ENCODE assay signal across 24 mouse cellular contexts in the genomic region with DNA sequence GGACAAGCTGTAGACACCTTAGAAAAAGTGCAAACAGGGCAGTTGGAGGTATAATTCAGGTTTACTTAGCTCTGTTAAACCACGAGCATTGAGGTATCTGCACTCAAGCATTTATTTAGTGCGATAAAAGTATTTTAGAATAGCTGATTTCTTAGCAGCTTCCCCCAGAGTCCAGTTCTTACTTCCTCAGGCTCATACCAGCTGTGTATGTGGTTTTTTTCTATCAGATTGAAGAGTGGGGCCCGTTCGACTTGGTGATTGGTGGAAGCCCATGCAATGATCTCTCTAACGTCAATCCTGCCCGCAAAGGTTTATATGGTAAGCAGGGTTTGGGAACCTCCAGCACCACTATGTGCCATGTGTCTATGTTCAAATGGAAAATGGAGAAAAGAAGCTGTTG. TPM values are rescaled to one million over a fixed set of nuclear protein-coding genes. Genes with fewer than 3 reads are reported as not detected.
DNase-seq lines count a peak whose midpoint lies in the region; ATAC-seq and TF ChIP-seq lines count a peak whose summit lies in the region.
"Had no signal": no experiment of that assay in that cellular context is flagged by ENCODE, and none has a peak within 500 bp of the region (broad histone marks: within the 10 kb centered on the region; RNA-seq: fewer than 3 reads in every experiment).

No protein-coding gene starts in this region.

- H3K27me3 ChIP-seq in testis, adult 2 months (ENCODE audit: control insufficient read depth, insufficient read depth, low read length) = no peaks in the 10 kb centered on the region
- H3K27me3 ChIP-seq: CH12.LX; embryonic facial prominence, embryonic 12.5 days; forebrain, embryonic 13.5 days; forebrain, embryonic 15.5 days had no signal

- no peaks in the 10 kb centered on the region; the same call in 1 of the 2 replicates for H3K36me3 ChIP-seq in testis, adult 2 months (ENCODE audit: control insufficient read depth, insufficient read depth, low read length)
- H3K36me3 ChIP-seq: forebrain, embryonic 15.5 days had no signal

- DNase-seq in testis, postnatal 14 days (ENCODE audit: low spot score) = no peak
- DNase-seq in embryo, embryonic 11 days = no peak
- no peak for DNase-seq in adrenal gland, postnatal 4 days (ENCODE audit: low spot score in 2 of 2)
- DNase-seq: adrenal gland, adult 2 months; adrenal gland, postnatal 10 days; adrenal gland, postnatal 25 days; B cell, adult 2 months; cerebellum, adult 11-12 months; cerebellum, adult 2 months; cerebellum, adult 9-10 months; cerebellum, postnatal 10 days; cerebellum, postnatal 25 days; forebrain, postnatal 0 days had no signal

- peak overlapping the region; percentile 80 for H3K4me3 ChIP-seq in testis, adult 2 months (ENCODE audit: control insufficient read depth, low read depth, low read length)
- H3K4me3 ChIP-seq: embryonic facial prominence, embryonic 10.5 days; embryonic facial prominence, embryonic 12.5 days; forebrain, embryonic 13.5 days; forebrain, embryonic 15.5 days had no signal

- TF ChIP-seq POLR2A in testis, adult 2 months (IDR thresholded peaks at IDR 0.05; ENCODE audit: control insufficient read depth, low read depth, low read length) = no peak

- no peak for TF ChIP-seq CTCF in testis, adult 2 months (IDR thresholded peaks at IDR 0.05; ENCODE audit: control insufficient read depth, insufficient read depth, insufficient replicate concordance, low read depth, low read length)

- peak; percentile 49 for ATAC-seq in megakaryocyte progenitor cell, adult 5-6 weeks (replicated peaks; ENCODE audit: poor library complexity)
- ATAC-seq: CD4-positive, CD25-positive, alpha-beta regulatory T cell, adult 4 months; forebrain, embryonic 13.5 days; forebrain, embryonic 15.5 days; forebrain, postnatal 0 days had no signal

- H3K4me1 ChIP-seq in testis, adult 2 months (ENCODE audit: control insufficient read depth, insufficient read depth, low read length) = no peaks in the 10 kb centered on the region
- H3K4me1 ChIP-seq: embryonic facial prominence, embryonic 10.5 days; embryonic facial prominence, embryonic 12.5 days; forebrain, embryonic 13.5 days; forebrain, embryonic 15.5 days had no signal

- H3K27ac ChIP-seq in testis, adult 2 months (ENCODE audit: control insufficient read depth, insufficient read depth, low read depth, low read length) = no peak overlapping the region
- H3K27ac ChIP-seq: embryonic facial prominence, embryonic 10.5 days; embryonic facial prominence, embryonic 12.5 days; forebrain, embryonic 13.5 days; forebrain, embryonic 15.5 days had no signal

RNA-seq across cellular contexts. Expression of a gene that starts 19.5 kb away (rescaled TPM):
- 1.1 and 1.2 TPM in 2 replicates for polyA plus RNA-seq in testis, adult 2 months (2012; rRNA removed)
- 0.07 and 0.22 TPM in 2 replicates for total RNA-seq in megakaryocyte progenitor cell, adult 5-6 weeks (2015)
- total RNA-seq in megakaryocyte progenitor cell, adult 5-6 weeks (2017) = 0.20 TPM in 1 of 2 replicates, not detected in the other
- total RNA-seq in adrenal gland, postnatal 4 days (2021) = not detected
- total RNA-seq: adrenal gland, adult 2 months; adrenal gland, postnatal 10 days; adrenal gland, postnatal 25 days; forebrain, postnatal 0 days; G1E had no signal
- polyA plus RNA-seq: CD4-positive, CD25-positive, alpha-beta regulatory T cell, adult 4 months; embryonic facial prominence, embryonic 10.5 days; embryonic facial prominence, embryonic 12.5 days; embryonic facial prominence, embryonic 14.5 days; forebrain, embryonic 11.5 days; forebrain, embryonic 13.5 days; forebrain, embryonic 15.5 days; forebrain, postnatal 0 days had no signal

RNA-seq across cellular contexts. Expression of a gene that starts 27.7 kb away (rescaled TPM):
- polyA plus RNA-seq in testis, adult 2 months (2012; rRNA removed) = 2.4 and 2.9 TPM in 2 replicates
- 15.0 and 17.8 TPM in 2 replicates for total RNA-seq in megakaryocyte progenitor cell, adult 5-6 weeks (2015)
- total RNA-seq in megakaryocyte progenitor cell, adult 5-6 weeks (2017) = 15.2 and 16.7 TPM in 2 replicates
- 1 to 10 TPM; 6.7 to 8.2 TPM for total RNA-seq in adrenal gland, postnatal 4 days (2021)

RNA-seq across cellular contexts. Expression of a gene that starts 44.4 kb away (rescaled TPM):
- 5.0 and 5.2 TPM in 2 replicates for polyA plus RNA-seq in testis, adult 2 months (2012; rRNA removed)
- 37.2 and 45.9 TPM in 2 replicates for total RNA-seq in megakaryocyte progenitor cell, adult 5-6 weeks (2015)
- 32.2 and 43.8 TPM in 2 replicates for total RNA-seq in megakaryocyte progenitor cell, adult 5-6 weeks (2017)
- total RNA-seq in adrenal gland, postnatal 4 days (2021) = 10 to 100 TPM; 44.2 to 45.8 TPM
